Mouse (Mus musculus): ENCODE data around the gene Krtap27-1.

DNA sequence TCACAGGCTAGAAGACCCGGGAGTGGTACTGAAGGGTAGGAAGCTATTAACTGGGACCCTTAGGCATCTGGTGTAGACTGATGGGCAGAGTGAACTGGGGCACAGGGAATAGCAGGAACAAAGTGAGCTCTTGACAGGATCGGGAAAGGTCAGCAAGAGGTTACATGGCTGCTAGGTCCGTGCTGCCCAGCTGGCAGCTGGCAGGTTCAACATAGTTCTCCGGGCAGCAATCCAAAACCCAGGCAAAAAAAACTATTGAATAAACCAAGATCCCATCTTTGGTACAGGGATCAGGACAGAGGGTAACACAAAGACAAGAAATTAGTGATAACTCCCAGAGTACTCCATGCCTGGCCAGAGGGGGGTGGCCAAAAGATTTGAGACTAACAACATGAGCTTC, 36.3 kb downstream of the Krtap27-1 start:
- TF ChIP-seq CTCF (IDR thresholded peaks at IDR 0.05) (no peak), EP300 (IDR thresholded peaks at IDR 0.05) (no peak)
